8 mouse cellular contexts compared by ENCODE assay signal in the genomic region with DNA sequence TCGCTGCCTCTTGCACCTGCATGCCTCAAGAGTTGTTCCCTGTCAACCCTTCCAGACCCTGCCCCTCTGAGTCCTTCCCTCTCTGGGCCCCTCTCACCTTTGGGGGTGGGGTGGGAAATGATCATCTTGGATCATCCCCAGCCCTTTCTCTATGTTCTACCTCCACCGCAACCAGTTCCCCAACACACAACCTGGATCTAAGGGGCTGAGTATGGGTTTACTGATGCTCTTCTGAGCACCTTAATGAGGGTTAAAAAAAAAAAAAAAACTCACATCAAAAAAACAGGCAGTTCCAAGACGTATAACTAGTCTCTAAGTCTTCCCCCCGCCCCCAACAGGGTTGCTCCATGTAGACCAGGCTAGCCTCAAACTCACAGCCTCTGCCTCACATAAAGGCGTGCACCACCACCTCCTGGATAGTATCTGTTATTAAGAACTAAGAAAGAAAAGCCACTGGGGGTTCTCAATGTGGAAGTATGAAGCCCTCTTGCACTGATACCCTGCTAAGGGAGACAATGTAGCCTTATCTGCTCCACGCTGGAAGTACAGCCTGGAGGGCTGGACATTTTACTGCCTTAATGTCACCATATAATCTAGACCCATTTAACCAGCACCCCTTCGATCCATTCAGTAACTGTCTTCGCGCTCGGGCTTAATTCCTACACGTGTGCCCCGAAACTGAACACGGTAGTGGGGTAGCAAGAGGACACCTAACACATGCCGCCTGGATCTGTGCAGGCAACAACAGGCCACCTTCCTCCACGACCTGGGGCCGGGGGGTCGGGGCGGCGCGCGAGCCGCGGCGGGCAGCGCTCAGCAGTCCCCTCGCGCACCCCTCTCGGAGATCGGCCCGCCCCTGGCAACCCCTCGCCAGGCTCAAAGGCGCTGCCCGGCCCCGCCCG. TPM values are rescaled to one million over a fixed set of nuclear protein-coding genes. Genes with fewer than 3 reads are reported as not detected.
A peak's percentile ranks its signal among the peaks of the same experiment; 100 is the strongest.
DNase-seq lines count a peak whose midpoint lies in the region; ATAC-seq and TF ChIP-seq lines count a peak whose summit lies in the region.

No protein-coding gene starts in this region.

- H3K4me3 ChIP-seq in neural tube, embryonic 11.5 days (ENCODE audit: low read depth, low read length) = peak overlapping the region; percentile 93
- H3K4me3 ChIP-seq in hindbrain, embryonic 16.5 days (ENCODE audit: low read length) = peak overlapping the region; percentile 69
- peak overlapping the region; percentile 69 for H3K4me3 ChIP-seq in myocyte

- no peaks in the 10 kb centered on the region for H3K9me3 ChIP-seq in neural tube, embryonic 11.5 days (ENCODE audit: control insufficient read depth, low read length)
- no peaks in the 10 kb centered on the region for H3K9me3 ChIP-seq in hindbrain, embryonic 16.5 days (ENCODE audit: control insufficient read depth, low read length)

- H3K4me1 ChIP-seq in neural tube, embryonic 11.5 days (ENCODE audit: control insufficient read depth, insufficient read depth, low read length) = peaks cover 12% of the 10 kb centered on the region
- H3K4me1 ChIP-seq in hindbrain, embryonic 16.5 days (ENCODE audit: control insufficient read depth, insufficient read depth, low read depth, low read length) = peaks cover 23% of the 10 kb centered on the region

- peaks cover 47% of the 10 kb centered on the region for H3K79me2 ChIP-seq in myocyte (ENCODE audit: control insufficient read depth, insufficient read depth)

- H3ac ChIP-seq in myocyte (ENCODE audit: control insufficient read depth, insufficient read length) = peak overlapping the region; percentile 72

- H3K4me2 ChIP-seq in neural tube, embryonic 11.5 days (ENCODE audit: low read depth) = peak overlapping the region; percentile 81
- H3K4me2 ChIP-seq in hindbrain, embryonic 16.5 days (ENCODE audit: low read length) = peak overlapping the region; percentile 91
- H3K4me2 ChIP-seq in myocyte (ENCODE audit: low read depth) = peak overlapping the region; percentile 86

- WGBS in neural tube, embryonic 11.5 days = 9% methylated on average over 25 of the region's 35 CpGs
- 6% methylated on average over 35 of the region's 35 CpGs for WGBS in hindbrain, embryonic 16.5 days

- no peak for TF ChIP-seq POLR2A in myocyte (IDR thresholded peaks at IDR 0.05; ENCODE audit: insufficient read length, low read depth)

- peak; percentile 40 for DNase-seq in CD4-positive, CD25-positive, alpha-beta regulatory T cell, adult 2 months (ENCODE audit: low read depth, low spot score)
- DNase-seq in neural tube, embryonic 11.5 days (ENCODE audit: low spot score) = no peak
- DNase-seq in neural tube, embryonic 10.5 days (ENCODE audit: extremely low spot score, low spot score) = no peak
- no peak for DNase-seq in Muller cell, postnatal 12 days (ENCODE audit: inconsistent ontology term)
- no peak for DNase-seq in right cerebral cortex, postnatal 36 days (ENCODE audit: low spot score in 2 of 2)

- H3K27ac ChIP-seq in neural tube, embryonic 11.5 days (ENCODE audit: low read depth, low read length) = peak overlapping the region; percentile 79
- peak overlapping the region; percentile 94 for H3K27ac ChIP-seq in hindbrain, embryonic 16.5 days (ENCODE audit: low read depth, low read length)

- no peaks in the 10 kb centered on the region for H3K27me3 ChIP-seq in neural tube, embryonic 11.5 days (ENCODE audit: control insufficient read depth, insufficient read depth, low read length)
- H3K27me3 ChIP-seq in hindbrain, embryonic 16.5 days (replicated peaks; ENCODE audit: control insufficient read depth, insufficient read depth, low read length) = no peaks in the 10 kb centered on the region
- no peaks in the 10 kb centered on the region for H3K27me3 ChIP-seq in myocyte (ENCODE audit: control insufficient read depth, insufficient read depth, insufficient read length)

- peaks cover 5% of the 10 kb centered on the region for H3K36me3 ChIP-seq in neural tube, embryonic 11.5 days (ENCODE audit: control insufficient read depth, insufficient read depth, low read length)
- H3K36me3 ChIP-seq in hindbrain, embryonic 16.5 days (ENCODE audit: control insufficient read depth, insufficient read depth, low read length) = peaks cover 19% of the 10 kb centered on the region; the same call in 1 of the 2 replicates
- H3K36me3 ChIP-seq in myocyte (ENCODE audit: control insufficient read depth, insufficient read depth) = peaks cover 21% of the 10 kb centered on the region

- peak overlapping the region; percentile 87 for H3K9ac ChIP-seq in neural tube, embryonic 11.5 days (ENCODE audit: low read length)
- peak overlapping the region; percentile 97 for H3K9ac ChIP-seq in hindbrain, embryonic 16.5 days (ENCODE audit: low read depth, low read length)

- no peak for ATAC-seq in CD4-positive, CD25-positive, alpha-beta regulatory T cell, adult 4 months
- ATAC-seq in neural tube, embryonic 11.5 days (ENCODE audit: insufficient read depth, low FRiP score, low TSS enrichment) = no peak; the same call in 1 of the 2 replicates
- ATAC-seq in hindbrain, embryonic 16.5 days = no peak; the same call in none of the 2 replicates

TF ChIP-seq in myocyte, 11 proteins besides CTCF, POLR2A, EP300 and RAD21:
- no peak for TF ChIP-seq TCF3 (IDR thresholded peaks at IDR 0.05; ENCODE audit: insufficient read length, low read depth)

RNA-seq across cellular contexts. Expression of a gene that starts 0.7 kb away (rescaled TPM):
- polyA plus RNA-seq in CD4-positive, CD25-positive, alpha-beta regulatory T cell, adult 4 months (2017; shearing (Covaris generic)) = 100 to 1,000 TPM in 1 of 2 experiments, 10 to 100 TPM in 1; 84.8 to 110 TPM
- polyA plus RNA-seq in neural tube, embryonic 11.5 days (2014; fragmentation: Nextera tagmentation; extraction: Ambion mirVana) = 143 and 145 TPM in 2 replicates
- 125 and 131 TPM in 2 replicates for polyA plus RNA-seq in hindbrain, embryonic 16.5 days (2015; fragmentation: Nextera tagmentation; extraction: Ambion mirVana)
- 117 TPM for polyA plus RNA-seq in myocyte (2012; fragmentation: generic; extraction: Trizol)

RNA-seq across cellular contexts. Expression of a gene that starts 0.9 kb away (rescaled TPM):
- polyA plus RNA-seq in CD4-positive, CD25-positive, alpha-beta regulatory T cell, adult 4 months (2017; shearing (Covaris generic)) = 1 to 10 TPM; 1.9 to 4.5 TPM
- 3.9 and 5.3 TPM in 2 replicates for polyA plus RNA-seq in neural tube, embryonic 11.5 days (2014; fragmentation: Nextera tagmentation; extraction: Ambion mirVana)
- polyA plus RNA-seq in hindbrain, embryonic 16.5 days (2015; fragmentation: Nextera tagmentation; extraction: Ambion mirVana) = 7.5 and 9.5 TPM in 2 replicates
- polyA plus RNA-seq in myocyte (2012; fragmentation: generic; extraction: Trizol) = 2.6 TPM

RNA-seq across cellular contexts. Expression of a gene that starts 18.6 kb away (rescaled TPM):
- 10 to 100 TPM in 1 of 2 experiments, 1 to 10 TPM in 1; 9.7 to 10.4 TPM for polyA plus RNA-seq in CD4-positive, CD25-positive, alpha-beta regulatory T cell, adult 4 months (2017; shearing (Covaris generic))
- 6.9 and 8.3 TPM in 2 replicates for polyA plus RNA-seq in neural tube, embryonic 11.5 days (2014; fragmentation: Nextera tagmentation; extraction: Ambion mirVana)
- polyA plus RNA-seq in hindbrain, embryonic 16.5 days (2015; fragmentation: Nextera tagmentation; extraction: Ambion mirVana) = 20.6 and 21.1 TPM in 2 replicates
- 12.4 TPM for polyA plus RNA-seq in myocyte (2012; fragmentation: generic; extraction: Trizol)

RNA-seq across cellular contexts. Expression of a gene that starts 28.9 kb away (rescaled TPM):
- polyA plus RNA-seq in CD4-positive, CD25-positive, alpha-beta regulatory T cell, adult 4 months (2017; shearing (Covaris generic)) = not detected
- 1.4 and 1.6 TPM in 2 replicates for polyA plus RNA-seq in neural tube, embryonic 11.5 days (2014; fragmentation: Nextera tagmentation; extraction: Ambion mirVana)
- polyA plus RNA-seq in hindbrain, embryonic 16.5 days (2015; fragmentation: Nextera tagmentation; extraction: Ambion mirVana) = 17.0 and 19.5 TPM in 2 replicates
- polyA plus RNA-seq in myocyte (2012; fragmentation: generic; extraction: Trizol) = 0.06 TPM
